Mouse (Mus musculus): Measurements from ENCODE around the gene Map4k1.

DNA sequence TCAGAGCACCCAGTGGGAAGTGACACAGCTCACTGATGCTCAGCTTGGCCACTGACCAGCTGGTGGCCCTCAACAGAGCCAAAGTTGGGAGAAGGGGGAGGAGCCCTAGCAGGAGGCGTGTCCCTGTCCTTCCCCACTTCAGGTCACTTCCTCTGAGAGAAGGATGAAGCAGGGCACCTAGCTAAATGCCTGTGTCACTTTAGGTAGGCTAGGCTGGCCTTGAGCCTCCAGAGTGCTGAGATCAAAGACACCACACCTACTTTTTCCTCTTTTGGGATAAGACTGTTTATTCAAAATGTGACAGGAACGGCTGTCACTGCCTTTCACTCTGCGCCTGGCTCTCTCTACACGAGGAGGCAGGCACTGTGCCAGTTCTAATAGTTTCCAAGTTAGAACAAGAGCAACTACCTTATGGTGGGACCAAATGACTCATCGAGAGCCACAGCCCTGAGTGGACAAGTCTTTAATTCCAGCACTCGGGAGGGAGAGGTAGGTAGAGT lies 10.0 kb upstream of the Map4k1 start:
- TF ChIP-seq POLR2A (IDR thresholded peaks at IDR 0.05; ENCODE audit: insufficient read depth, low read depth, low read length) (no peak), CTCF (IDR thresholded peaks at IDR 0.05; ENCODE audit: insufficient read depth, low read depth, low read length) (no peak)

Measured in olfactory bulb, adult 2 months (tissue).